Mouse (Mus musculus): ENCODE results near the gene Slc3a2. TPM values are rescaled to one million over a fixed set of nuclear protein-coding genes. Genes with fewer than 3 reads are reported as not detected.

The Slc3a2 gene
- polyA plus RNA-seq, 1 experiment from 2014 or later, result 128 TPM

DNA sequence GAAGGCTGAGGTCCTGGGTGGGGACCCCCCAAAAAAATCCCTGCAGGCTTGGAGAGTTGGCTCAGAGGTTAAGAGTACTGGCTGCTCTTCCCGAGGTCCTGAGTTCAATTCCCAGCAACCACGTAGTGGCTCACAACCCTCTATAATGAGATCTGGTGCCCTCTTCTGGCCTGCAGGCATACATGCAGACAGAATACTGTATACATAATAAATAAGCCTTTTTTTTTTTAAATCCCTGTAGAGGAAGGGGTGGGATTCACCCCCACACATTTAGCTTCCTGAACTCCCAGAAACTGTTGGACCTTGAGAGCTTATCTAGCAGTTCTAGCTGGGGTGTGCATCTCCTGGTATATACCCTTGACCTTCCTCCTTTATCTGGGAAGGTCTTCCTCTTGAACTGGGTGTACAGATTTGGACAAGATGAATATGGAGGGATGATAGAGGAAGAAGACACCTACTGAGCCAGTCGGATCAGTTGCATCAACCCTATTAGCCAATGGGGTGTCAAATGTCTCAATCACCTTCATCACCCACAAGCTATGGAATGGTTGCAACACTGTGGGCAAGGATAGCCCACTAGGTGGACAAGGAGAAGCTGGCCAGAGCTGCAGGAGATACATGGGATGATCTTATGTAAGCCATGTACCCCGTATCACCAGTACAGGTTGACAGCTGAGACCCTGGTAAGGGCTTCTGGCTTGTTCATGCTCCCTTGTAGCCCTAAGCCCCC is 41.4 kb downstream of the Slc3a2 start:
- H3K4me1 ChIP-seq, result peaks cover 21% of the 10 kb centered on the region
- no peak overlapping the region for H3K4me3 ChIP-seq (replicated peaks)
- no peaks in the 10 kb centered on the region for H3K36me3 ChIP-seq
- H3K27ac ChIP-seq (replicated peaks), result no peak overlapping the region
- H3K27me3 ChIP-seq, result no peaks in the 10 kb centered on the region
- H3K9ac ChIP-seq, result no peak overlapping the region
- no peak for ATAC-seq (ENCODE audit: insufficient number of reproducible peaks, low FRiP score, low TSS enrichment, low read depth)
- H3K9me3 ChIP-seq (replicated peaks), result no peaks in the 10 kb centered on the region
- WGBS, result 82% methylated on average over 4 of the region's 4 CpGs
- H3K4me2 ChIP-seq (replicated peaks), result no peak overlapping the region

DNA sequence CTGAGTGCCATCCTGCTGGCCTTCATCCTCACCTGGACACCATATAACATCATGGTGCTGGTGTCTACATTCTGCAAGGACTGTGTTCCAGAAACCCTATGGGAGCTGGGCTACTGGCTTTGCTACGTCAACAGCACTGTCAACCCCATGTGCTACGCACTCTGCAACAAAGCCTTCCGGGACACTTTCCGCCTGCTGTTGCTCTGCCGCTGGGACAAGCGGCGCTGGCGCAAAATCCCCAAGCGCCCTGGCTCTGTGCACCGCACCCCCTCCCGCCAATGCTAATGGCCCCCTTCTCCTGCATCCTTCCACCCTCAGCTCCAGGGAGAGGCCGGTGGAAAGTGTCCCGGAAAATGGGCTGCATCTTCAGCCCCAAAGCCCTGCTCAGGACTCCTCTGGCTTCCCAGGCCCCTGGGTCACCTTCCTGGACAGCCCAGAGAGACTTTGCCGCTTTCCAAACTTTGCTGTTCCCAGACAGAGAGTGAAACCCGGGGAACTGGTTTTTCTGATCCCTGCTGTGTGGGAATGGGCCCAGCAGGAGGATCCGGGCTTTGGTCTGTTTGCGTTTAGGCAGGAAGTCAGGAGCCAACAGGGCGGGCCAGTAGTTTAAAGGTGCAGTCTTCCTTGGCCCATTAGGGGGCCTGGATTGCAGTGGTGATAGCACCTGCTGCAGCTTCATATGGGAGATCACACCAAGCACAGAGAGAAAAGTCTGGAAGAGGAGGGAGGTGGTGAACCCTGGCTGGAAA is 44.0 kb downstream of the Slc3a2 start:
- Histone ChIP-seq H3K27ac (replicated peaks) (peak overlapping the region; percentile 66; the same call in 1 of the 2 replicates), H3K4me3 (replicated peaks) (no peak overlapping the region; the same call in 1 of the 2 replicates), H3K9me3 (replicated peaks) (no peaks in the 10 kb centered on the region), H3K4me1 (peaks cover 21% of the 10 kb centered on the region), H3K36me3 (no peaks in the 10 kb centered on the region), H3K27me3 (no peaks in the 10 kb centered on the region), H3K9ac (peak overlapping the region; percentile 21; the same call in 1 of the 2 replicates), H3K4me2 (replicated peaks) (peak overlapping the region; percentile 32)
- 16% methylated on average over 18 of the region's 18 CpGs for WGBS
- no peak for ATAC-seq (ENCODE audit: insufficient number of reproducible peaks, low FRiP score, low TSS enrichment, low read depth)

DNA sequence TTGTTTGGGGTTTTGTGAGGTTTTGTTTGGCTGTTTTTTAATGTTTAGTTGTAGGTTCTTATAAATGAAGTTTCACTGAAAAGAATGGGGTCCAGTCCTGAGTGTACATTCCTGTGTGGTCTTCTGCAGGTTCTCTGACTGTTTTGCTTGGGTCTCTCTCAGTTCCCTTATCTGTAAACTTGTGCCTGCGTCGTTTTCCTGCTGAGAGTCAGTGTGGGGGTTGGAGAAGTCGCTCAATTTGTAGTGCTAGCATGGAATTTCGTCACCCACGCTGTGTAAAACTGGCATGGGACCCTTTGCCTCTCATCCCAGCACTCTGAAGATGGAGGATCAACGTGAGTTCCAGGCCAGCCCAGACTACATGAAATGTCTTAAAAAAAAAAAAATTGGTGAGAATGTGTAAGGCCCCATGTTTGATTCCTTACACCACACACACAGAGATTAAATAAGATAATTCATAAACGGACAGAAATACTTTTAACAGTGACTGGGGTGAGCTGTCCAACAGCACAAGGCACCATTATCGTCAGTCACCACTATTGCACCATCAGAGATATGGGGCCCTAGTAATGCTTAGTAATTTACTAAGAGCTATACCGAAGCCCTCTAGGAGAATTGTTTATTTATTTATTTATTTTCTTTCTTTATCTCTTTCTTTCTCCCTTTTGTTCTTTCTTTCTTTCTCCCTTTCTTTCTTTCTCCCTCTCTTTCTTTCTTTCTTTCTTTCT is 49.7 kb downstream of the Slc3a2 start:
- Histone ChIP-seq H3K36me3 (no peaks in the 10 kb centered on the region), H3K4me3 (replicated peaks) (no peak overlapping the region), H3K4me1 (0 out of 2 replicates have a peak, but pooled peaks cover under 1% of the 10 kb centered on the region), H3K9me3 (replicated peaks) (no peaks in the 10 kb centered on the region), H3K4me2 (replicated peaks) (no peak overlapping the region), H3K27ac (replicated peaks) (no peak overlapping the region), H3K27me3 (no peaks in the 10 kb centered on the region), H3K9ac (no peak overlapping the region)
- WGBS, result 70% methylated on average over 9 of the region's 9 CpGs
- ATAC-seq (ENCODE audit: insufficient number of reproducible peaks, low FRiP score, low TSS enrichment, low read depth), result no peak

DNA sequence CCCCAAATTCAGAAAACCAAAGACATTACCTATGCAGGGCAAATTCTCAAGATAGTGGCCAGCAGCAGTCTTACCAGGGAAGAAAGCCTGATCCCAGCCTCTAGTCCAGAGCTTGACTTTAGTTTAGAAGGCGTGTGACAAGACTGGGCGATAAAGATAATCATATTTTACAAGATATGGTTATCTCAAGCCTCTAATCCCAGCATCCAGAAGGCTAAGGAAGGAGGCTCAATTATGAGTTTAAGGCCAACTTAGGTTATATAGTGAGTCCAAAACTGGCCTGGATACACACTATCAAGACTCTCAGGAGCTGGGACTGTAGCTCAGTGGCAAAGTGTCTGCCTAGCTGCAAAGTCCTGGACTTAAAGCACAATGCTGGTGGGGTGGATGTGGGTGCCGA is 50.3 kb downstream of the Slc3a2 start:
- no peak for ATAC-seq (ENCODE audit: insufficient number of reproducible peaks, low FRiP score, low TSS enrichment, low read depth)
- Histone ChIP-seq H3K4me1 (no peaks in the 10 kb centered on the region), H3K36me3 (no peaks in the 10 kb centered on the region), H3K4me3 (replicated peaks) (no peak overlapping the region), H3K9ac (no peak overlapping the region), H3K27ac (replicated peaks) (no peak overlapping the region), H3K9me3 (replicated peaks) (no peaks in the 10 kb centered on the region), H3K27me3 (no peaks in the 10 kb centered on the region), H3K4me2 (replicated peaks) (no peak overlapping the region)
- WGBS, result 90% methylated on average over 3 of the region's 3 CpGs

DNA sequence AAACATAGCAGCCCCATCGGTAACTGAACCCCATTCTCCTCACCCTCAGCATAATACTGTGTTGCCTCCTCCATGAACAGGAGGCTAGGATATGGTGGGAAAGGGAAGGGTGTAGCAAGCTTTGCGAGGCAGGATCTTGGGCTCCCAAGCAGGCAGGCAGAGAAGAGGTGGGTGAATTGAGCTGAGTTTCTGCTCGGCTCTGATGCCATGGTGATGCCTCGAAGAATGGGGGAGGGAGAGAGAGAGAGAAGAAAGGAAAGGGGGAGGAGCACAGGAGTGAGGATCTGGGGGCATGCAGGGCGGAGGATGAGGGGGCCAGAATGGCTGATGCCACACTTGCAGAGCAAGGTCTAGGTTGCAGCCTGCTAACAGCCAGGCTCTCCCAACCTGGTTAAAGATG is 57.4 kb downstream of the Slc3a2 start:
- no peak for ATAC-seq (ENCODE audit: insufficient number of reproducible peaks, low FRiP score, low TSS enrichment, low read depth)
- Histone ChIP-seq H3K9me3 (replicated peaks) (no peaks in the 10 kb centered on the region), H3K4me3 (replicated peaks) (no peak overlapping the region), H3K9ac (no peak overlapping the region), H3K36me3 (no peaks in the 10 kb centered on the region), H3K27ac (replicated peaks) (no peak overlapping the region), H3K4me1 (peaks cover 26% of the 10 kb centered on the region), H3K27me3 (0 out of 2 replicates have a peak, but pooled peaks cover 2% of the 10 kb centered on the region), H3K4me2 (replicated peaks) (no peak overlapping the region)
- 71% methylated on average over 5 of the region's 5 CpGs for WGBS

DNA sequence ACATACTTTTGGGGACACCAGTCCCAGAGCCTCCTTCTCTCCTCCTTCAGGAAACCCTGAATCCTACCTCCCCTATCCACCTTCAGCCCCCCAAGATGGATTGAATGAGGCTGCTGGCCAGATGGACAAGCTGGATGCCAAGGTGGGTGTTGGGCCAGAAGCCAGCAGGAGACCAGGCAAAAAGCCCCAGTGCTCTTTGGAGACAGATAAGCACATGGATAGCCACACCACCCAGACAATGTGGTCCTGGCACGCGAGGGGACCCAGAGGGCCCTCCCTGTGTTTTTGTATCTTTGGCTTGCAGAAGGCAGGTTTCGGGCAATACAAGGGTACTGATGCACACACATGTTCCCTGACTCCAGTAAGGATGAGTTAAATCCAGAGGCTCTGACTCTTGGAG is 58.3 kb downstream of the Slc3a2 start:
- no peaks in the 10 kb centered on the region for H3K36me3 ChIP-seq
- no peak overlapping the region for H3K9ac ChIP-seq
- 0 out of 2 replicates have a peak, but pooled peaks cover 2% of the 10 kb centered on the region for H3K27me3 ChIP-seq
- 0 out of 2 replicates have a peak overlapping the region, but pooled peaks have one; percentile 43 for H3K4me2 ChIP-seq (replicated peaks)
- no peak overlapping the region for H3K4me3 ChIP-seq (replicated peaks)
- no peak overlapping the region for H3K27ac ChIP-seq (replicated peaks)
- H3K9me3 ChIP-seq (replicated peaks), result no peaks in the 10 kb centered on the region
- ATAC-seq (ENCODE audit: insufficient number of reproducible peaks, low FRiP score, low TSS enrichment, low read depth), result no peak
- 89% methylated on average over 3 of the region's 3 CpGs for WGBS
- H3K4me1 ChIP-seq, result peaks cover 26% of the 10 kb centered on the region

DNA sequence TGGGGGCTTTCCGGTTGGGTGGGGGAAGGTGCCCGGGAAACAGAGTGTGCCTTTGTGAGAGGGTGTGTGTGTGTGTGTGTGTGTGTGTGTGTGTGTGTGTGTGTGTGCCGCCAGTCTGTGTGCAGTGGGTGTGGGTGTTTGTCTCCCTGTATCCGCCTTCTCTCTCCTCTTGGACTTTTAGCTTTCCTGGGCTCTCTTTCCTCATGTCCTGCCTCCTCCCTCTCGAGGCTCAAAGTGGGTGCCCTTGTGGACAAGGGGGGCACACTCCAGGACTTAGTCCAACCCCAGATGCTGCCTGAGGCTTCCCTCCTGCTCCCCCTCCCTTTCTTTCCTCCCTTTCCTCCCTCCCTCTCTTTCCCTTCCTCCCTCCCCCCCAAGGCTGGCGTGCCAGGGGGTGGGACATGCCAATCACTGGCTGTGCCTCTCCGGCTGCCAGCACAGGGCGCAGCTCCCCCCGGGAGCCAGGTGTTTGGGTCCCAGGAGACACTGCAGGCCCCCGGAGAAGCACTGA is 59.2 kb downstream of the Slc3a2 start:
- ATAC-seq (ENCODE audit: insufficient number of reproducible peaks, low FRiP score, low TSS enrichment, low read depth), result peak; percentile 21; the same call in 1 of the 2 replicates
- Histone ChIP-seq H3K9me3 (replicated peaks) (no peaks in the 10 kb centered on the region), H3K4me2 (replicated peaks) (peak overlapping the region; percentile 43), H3K27ac (replicated peaks) (no peak overlapping the region), H3K27me3 (0 out of 2 replicates have a peak, but pooled peaks cover 2% of the 10 kb centered on the region), H3K36me3 (no peaks in the 10 kb centered on the region), H3K4me1 (peaks cover 26% of the 10 kb centered on the region), H3K4me3 (replicated peaks) (peak overlapping the region; percentile 22), H3K9ac (no peak overlapping the region)
- WGBS, result 22% methylated on average over 10 of the region's 10 CpGs

DNA sequence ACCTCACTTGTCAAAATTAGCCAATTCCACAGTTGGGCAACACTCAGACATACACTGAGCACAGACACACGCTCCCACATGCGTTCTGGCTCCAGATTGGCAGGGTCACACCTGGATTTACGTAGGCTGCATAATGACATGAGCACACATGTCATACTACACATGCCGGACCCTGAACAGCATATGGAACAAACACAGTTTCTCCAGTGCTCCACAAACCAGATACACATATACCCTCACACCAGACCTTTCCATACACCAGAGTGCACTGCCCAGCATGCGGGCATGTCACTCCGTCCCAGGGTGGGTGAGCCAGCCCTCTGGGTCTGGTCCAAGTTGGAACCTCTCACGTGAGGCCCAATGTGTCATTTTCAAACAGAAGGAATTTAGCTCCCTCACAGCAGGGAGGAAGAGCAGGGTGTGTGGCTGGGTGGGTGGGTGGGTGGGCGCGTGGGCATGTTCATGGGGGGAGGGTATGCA is 59.8 kb downstream of the Slc3a2 start, which contains the start of gene Chrm1:
Chrm1 (plus strand) TSS at position 430 of the 480 bp plus-strand sequence.
- H3K27me3 ChIP-seq, result 0 out of 2 replicates have a peak, but pooled peaks cover 2% of the 10 kb centered on the region
- peak within 1 kb of the TSS; percentile 43 for H3K4me3 ChIP-seq (replicated peaks)
- ATAC-seq (ENCODE audit: insufficient number of reproducible peaks, low FRiP score, low TSS enrichment, low read depth), result no peak
- H3K36me3 ChIP-seq, result no peaks in the 10 kb centered on the region
- H3K9ac ChIP-seq, result no peak within 1 kb of the TSS
- H3K27ac ChIP-seq (replicated peaks), result no peak within 1 kb of the TSS
- peaks cover 26% of the 10 kb centered on the region for H3K4me1 ChIP-seq
- 54% methylated on average over 9 of the region's 9 CpGs for WGBS
- H3K9me3 ChIP-seq (replicated peaks), result no peaks in the 10 kb centered on the region
- H3K4me2 ChIP-seq (replicated peaks), result peak within 1 kb of the TSS; percentile 83

DNA sequence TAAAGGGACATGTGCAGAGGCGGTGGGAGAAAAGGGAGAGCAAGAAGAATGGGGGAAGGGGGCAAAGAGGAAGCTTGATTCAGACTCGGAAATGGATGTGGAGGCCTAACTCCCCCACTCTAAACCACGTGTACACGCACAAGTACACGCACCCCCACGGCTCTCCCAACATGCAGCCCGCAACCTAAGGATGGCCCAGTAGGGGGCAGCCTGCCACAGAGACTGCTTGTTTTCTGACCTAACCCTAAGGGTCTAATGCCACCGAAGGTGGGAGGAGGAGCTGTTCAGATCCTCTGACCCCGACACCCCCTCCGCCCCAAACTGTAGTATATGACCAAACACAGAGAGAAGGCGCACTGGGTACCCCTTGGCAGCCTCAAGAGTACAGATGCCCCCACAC is 60.8 kb downstream of the Slc3a2 start:
- Histone ChIP-seq H3K36me3 (no peaks in the 10 kb centered on the region), H3K4me1 (peaks cover 26% of the 10 kb centered on the region), H3K27ac (replicated peaks) (no peak overlapping the region), H3K27me3 (0 out of 2 replicates have a peak, but pooled peaks cover 2% of the 10 kb centered on the region), H3K9ac (no peak overlapping the region), H3K4me2 (replicated peaks) (peak overlapping the region; percentile 83), H3K4me3 (replicated peaks) (peak overlapping the region; percentile 43), H3K9me3 (replicated peaks) (no peaks in the 10 kb centered on the region)
- 2% methylated on average over 11 of the region's 11 CpGs for WGBS
- ATAC-seq (ENCODE audit: insufficient number of reproducible peaks, low FRiP score, low TSS enrichment, low read depth), result 0 out of 2 replicates have a peak, but pooled peaks have one; percentile 51

DNA sequence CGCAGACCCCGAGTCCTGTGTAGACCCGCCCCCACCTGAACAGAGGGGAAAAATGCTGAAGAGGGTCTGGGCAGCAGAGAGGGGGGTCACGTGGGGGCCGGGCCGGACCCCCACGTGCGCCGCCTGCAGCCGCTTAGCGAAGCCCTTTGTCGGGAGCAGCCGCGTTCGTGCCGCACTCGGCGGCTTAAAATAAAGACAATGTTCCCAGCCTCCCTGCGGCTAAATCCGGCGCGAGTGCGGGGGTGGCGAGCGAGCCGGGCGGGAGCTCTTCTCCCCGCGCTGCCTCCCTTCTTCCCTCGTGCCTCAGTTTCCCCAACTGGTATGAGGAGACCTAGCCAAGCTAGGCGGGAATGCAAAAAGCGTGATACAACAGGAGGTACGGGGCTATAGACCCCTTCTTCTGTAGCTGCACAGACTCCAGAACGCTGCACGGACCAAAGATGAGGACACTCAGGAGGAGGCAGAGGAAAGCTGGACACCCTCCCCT is 61.3 kb downstream of the Slc3a2 start:
- Histone ChIP-seq H3K4me2 (replicated peaks) (peak overlapping the region; percentile 83), H3K27me3 (0 out of 2 replicates have a peak, but pooled peaks cover 2% of the 10 kb centered on the region)
- WGBS, result under 1% methylated on average over 35 of the region's 35 CpGs

More for the DNA sequence above, 61.3 kb downstream of the Slc3a2 start:
- Histone ChIP-seq H3K9me3 (replicated peaks) (no peaks in the 10 kb centered on the region), H3K4me3 (replicated peaks) (peak overlapping the region; percentile 43), H3K36me3 (no peaks in the 10 kb centered on the region), H3K27ac (replicated peaks) (no peak overlapping the region), H3K9ac (peak overlapping the region; percentile 26), H3K4me1 (peaks cover 26% of the 10 kb centered on the region)
- no peak for ATAC-seq (ENCODE audit: insufficient number of reproducible peaks, low FRiP score, low TSS enrichment, low read depth)

All from embryonic facial prominence, embryonic 15.5 days (tissue).